Mouse (Mus musculus): ENCODE results near the gene Mgmt.

Gene Mgmt

GRCm38 (mm10) chr7:137064255-137064654 is 169.8 kb downstream of the Mgmt start:
- no peak for DNase-seq (ENCODE audit: low spot score)

GRCm38 (mm10) chr7:137065408-137065807 is 171.0 kb downstream of the Mgmt start:
- no peak for DNase-seq (ENCODE audit: low spot score)

- no peak for DNase-seq (ENCODE audit: low spot score)
Observed at GRCm38 (mm10) chr7:137066211-137066610, 171.8 kb downstream of the Mgmt start.

- no peak for DNase-seq (ENCODE audit: low spot score)
Observed at GRCm38 (mm10) chr7:137066997-137067396, 172.6 kb downstream of the Mgmt start.

GRCm38 (mm10) chr7:137067758-137068157 is 173.3 kb downstream of the Mgmt start:
- DNase-seq (ENCODE audit: low spot score), result no peak

GRCm38 (mm10) chr7:137068796-137069195 is 174.4 kb downstream of the Mgmt start:
- no peak for DNase-seq (ENCODE audit: low spot score)

GRCm38 (mm10) chr7:137069768-137070167 is 175.4 kb downstream of the Mgmt start:
- DNase-seq (ENCODE audit: low spot score), result no peak

- DNase-seq (ENCODE audit: low spot score), result no peak
Observed at GRCm38 (mm10) chr7:137071346-137071745, 176.9 kb downstream of the Mgmt start.

- DNase-seq (ENCODE audit: low spot score), result no peak
Observed at GRCm38 (mm10) chr7:137073878-137074277, 179.5 kb downstream of the Mgmt start.

GRCm38 (mm10) chr7:137074324-137074723 is 179.9 kb downstream of the Mgmt start:
- DNase-seq (ENCODE audit: low spot score), result no peak

- no peak for DNase-seq (ENCODE audit: low spot score)
Observed at GRCm38 (mm10) chr7:137075301-137075700, 180.9 kb downstream of the Mgmt start.

- no peak for DNase-seq (ENCODE audit: low spot score)
Observed at GRCm38 (mm10) chr7:137080171-137080570, 185.8 kb downstream of the Mgmt start.

GRCm38 (mm10) chr7:137082171-137082570 is 187.8 kb downstream of the Mgmt start:
- DNase-seq (ENCODE audit: low spot score), result no peak

GRCm38 (mm10) chr7:137084651-137085050 is 190.2 kb downstream of the Mgmt start:
- no peak for DNase-seq (ENCODE audit: low spot score)

- peak; percentile 28 for DNase-seq (ENCODE audit: low spot score)
Observed at GRCm38 (mm10) chr7:137085969-137086606, 191.7 kb downstream of the Mgmt start.

GRCm38 (mm10) chr7:137087136-137087535 is 192.7 kb downstream of the Mgmt start:
- DNase-seq (ENCODE audit: low spot score), result no peak

- no peak for DNase-seq (ENCODE audit: low spot score)
Observed at GRCm38 (mm10) chr7:137088141-137088540, 193.7 kb downstream of the Mgmt start.

- DNase-seq (ENCODE audit: low spot score), result no peak
Observed at GRCm38 (mm10) chr7:137094551-137094950, 200.1 kb downstream of the Mgmt start.

GRCm38 (mm10) chr7:137095702-137096101 is 201.3 kb downstream of the Mgmt start:
- DNase-seq (ENCODE audit: low spot score), result no peak

- no peak for DNase-seq (ENCODE audit: low spot score)
Observed at GRCm38 (mm10) chr7:137099766-137100165, 205.4 kb downstream of the Mgmt start.

- DNase-seq (ENCODE audit: low spot score), result no peak
Observed at GRCm38 (mm10) chr7:137102606-137103195, 208.3 kb downstream of the Mgmt start.

GRCm38 (mm10) chr7:137112101-137112500 is 217.7 kb downstream of the Mgmt start:
- DNase-seq (ENCODE audit: low spot score), result no peak

- DNase-seq (ENCODE audit: low spot score), result no peak
Observed at GRCm38 (mm10) chr7:137116246-137116645, 221.8 kb downstream of the Mgmt start.

- DNase-seq (ENCODE audit: low spot score), result no peak
Observed at GRCm38 (mm10) chr7:137121243-137121858, 226.9 kb downstream of the Mgmt start.
